Mouse (Mus musculus): ENCODE measurements around the gene Abca2.
"Not testable (repeated sequence)": the region's sequence is repeated elsewhere in the genome, so short reads cannot be mapped to it uniquely, and the experiment has no call there.

The Abca2 gene

DNA sequence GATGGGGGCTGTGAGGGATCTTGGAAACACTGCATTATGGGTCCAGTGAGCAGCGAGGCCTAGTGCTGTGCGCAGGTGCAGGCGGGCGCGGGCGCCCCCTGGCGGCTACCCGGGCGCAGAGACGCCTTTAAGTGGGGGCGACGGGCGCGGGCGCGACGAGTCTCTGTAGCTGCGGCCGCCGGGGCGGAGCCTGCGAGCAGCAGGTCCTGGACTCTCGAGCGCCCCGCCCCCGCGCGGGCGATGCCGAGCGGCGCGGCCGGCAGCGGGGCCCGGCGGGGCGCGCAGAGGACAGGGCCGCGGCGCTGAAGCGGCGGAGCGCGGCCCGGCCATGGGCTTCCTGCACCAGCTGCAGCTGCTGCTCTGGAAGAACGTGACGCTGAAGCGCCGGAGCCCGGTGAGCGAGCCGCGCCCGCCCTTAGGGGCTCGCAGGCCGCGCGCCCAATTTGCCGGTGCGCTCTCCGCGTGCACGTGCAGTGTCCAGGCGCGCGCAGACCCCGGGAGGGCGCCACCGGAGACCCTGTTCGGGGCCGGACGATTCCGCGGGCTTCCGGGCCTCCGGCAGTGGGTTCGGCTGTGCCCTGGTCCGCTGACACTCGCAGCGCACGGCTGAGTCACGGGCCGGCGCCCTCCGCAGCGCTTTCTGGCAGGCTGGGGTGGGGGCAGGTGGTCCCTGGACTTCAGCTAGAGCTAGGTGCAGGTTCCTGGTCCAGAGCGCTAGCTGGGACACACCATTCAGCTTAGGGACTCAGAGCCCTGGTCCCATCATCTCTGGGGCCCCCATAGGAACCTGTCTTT is at the start of gene Abca2:
Gene Abca2, plus strand, starts transcription at position 262 of the 795 bp plus-strand sequence.
- peak; percentile 96 for DNase-seq

DNA sequence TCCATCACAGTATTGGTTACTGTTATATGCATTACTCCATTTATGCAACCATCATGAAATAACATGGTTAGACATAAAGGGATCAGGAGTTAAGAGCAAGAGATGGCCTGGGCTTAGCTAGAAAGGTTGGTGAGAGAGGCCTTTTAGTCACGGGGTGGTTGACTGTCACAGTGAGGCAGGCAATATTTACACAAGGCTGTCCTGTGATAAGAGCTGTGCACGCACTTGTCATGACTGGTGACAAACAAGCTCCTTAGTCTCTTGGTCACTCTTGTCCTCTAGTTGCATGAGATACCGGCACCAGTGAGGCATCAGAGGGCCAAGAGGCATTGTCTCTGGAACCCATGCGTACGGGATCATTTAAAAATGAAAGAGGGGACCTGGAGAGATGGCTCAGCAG is 44.0 kb upstream of the Abca2 start:
- no peak for DNase-seq

DNA sequence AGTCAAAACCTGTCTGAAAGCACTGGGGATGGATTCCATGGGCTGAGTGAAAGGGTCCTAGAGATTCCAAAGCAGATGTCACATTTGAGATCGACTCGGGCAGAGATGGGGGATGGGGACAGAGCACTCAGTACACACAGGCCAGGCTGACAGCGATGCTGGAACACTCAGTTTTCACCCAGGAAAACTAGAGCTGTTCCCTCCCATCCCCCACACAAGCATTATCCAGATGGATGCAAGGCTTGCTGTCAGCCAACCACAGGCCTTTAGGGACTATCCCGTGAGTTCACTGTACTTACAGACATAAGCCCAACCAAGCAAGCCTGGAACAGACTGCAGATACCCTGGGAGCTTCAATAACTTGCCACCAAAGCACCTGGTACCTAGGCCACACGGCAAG is 37.2 kb upstream of the Abca2 start:
- DNase-seq = no peak

DNA sequence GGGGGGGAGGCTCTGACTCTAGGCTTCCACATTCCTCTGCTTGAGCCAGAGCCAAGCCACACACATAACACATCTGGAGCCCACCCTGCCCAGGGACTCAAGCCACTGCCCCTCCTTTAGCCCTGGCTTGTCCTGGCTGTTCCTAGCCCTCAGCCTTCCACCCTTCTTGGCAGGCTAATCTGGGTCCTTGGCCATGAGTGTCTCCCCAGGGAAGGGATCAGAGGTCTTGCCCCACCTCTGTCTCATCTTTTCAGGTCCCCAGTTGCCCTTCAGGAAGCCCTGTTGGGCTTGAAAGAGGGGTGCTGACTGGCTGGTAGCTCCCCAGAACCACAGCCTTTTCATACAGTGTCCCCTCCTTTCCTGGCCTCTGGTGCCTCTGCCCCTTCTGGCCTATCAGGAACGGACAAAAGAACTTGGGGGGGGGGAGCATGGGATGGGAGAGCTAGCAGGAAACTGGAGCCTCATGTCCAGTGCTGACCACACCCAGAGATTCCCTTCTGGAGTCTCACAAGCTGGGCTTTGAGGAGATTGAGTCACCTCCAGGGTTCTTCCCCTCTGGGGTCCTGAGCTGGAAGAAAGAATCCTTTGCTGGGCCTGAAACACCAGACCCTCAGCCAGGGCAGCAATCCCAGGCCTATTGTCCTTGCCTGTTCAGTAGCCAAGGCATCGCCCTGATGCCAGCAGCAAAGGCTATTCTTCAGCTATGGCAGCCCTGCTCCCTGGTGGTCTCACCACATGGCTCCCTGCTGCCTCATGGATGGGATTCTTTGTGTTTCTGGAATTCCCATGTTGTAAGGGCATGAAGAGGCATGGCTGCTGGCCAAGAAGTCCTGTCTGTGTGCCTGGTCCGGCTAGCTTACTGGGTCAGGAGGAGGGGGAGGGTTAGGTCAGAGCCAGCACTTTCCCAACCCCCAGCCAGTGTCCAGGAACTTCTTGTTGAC is 34.0 kb upstream of the Abca2 start:
- peak; percentile 41 for DNase-seq

DNA sequence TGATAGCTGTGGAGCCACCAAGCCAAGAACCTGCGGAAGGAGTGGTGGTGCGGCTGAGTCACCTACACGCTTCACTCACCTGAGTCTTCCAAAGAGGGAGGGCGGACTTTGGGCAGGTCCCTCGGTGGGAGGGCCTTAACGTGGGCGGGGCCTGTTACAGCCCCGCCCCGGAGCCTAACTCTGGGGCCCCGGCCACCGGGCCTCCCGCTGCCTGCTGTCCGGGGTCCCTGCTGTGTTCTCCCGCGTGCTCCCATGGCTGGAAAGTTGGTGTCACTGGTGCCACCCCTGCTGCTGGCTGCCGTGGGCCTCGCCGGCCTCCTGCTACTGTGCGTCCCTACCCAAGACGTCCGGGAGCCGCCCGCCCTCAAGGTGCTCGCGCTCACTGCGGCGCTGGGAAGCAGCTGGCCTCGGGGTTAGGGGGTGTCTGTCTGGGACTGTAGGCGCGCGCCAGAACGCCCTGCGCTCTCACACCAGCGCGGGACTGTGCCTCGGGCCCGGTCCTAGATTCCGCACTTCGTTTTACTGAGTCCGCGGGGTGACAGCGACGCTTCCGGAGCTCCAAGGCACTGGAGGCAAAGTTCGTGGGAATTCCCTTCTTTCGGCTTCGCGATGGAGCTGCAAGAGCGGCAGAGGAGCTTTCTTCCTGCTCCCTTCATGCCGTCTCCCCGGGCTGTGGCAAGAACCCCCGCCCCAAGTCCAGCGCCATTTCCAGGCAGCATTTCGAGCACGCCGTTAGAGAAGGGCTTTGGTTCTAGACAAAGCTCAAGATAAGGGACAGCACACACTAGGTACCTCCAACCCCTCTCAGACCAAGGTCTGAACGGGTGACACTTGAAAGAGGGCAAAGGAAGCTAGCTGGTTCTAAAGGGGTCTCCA is 32.5 kb upstream of the Abca2 start, which contains the start of gene Entpd2:
Gene Entpd2, plus strand, starts transcription at position 154 of the 876 bp plus-strand sequence.
- no peak for DNase-seq

DNA sequence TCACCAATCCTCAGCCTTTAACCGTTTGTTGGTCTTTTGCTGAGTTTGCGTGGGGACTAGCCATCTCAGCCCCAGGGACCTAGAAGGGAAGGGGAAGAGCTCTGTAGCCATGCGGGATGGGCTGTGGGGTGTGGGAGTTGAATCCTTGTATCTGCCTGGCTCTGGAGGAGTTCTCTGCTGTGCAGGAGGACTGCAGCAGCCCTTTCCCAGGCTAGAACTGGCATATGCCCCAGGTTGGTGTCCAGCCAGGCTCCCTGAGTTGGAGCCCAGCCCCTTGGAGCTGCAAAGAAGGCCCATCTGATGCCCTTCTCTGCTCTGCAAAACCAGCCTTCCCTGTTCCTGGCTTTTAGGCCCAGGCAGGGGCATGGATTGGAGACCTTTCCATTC is 31.9 kb upstream of the Abca2 start:
- DNase-seq = no peak

DNA sequence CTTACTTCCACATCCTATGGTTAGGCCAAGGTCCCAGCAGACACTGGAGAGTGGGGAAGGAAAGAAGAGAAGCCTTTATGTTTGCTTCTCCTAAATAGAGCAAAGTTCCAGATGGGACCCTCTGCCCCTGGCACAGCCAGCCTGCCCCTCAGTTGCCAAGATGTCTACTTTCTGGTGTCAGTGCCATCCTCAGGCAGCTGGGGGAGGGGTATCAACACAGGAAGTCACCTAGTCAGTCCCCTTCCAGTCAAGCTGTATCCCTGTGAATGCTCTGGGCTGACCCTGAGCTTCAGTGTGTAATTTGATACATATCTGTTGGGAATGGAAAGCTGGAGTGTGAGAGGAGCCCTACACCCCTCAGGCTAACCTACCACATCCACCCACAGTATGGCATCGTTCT is 31.5 kb upstream of the Abca2 start:
- DNase-seq = no peak

DNA sequence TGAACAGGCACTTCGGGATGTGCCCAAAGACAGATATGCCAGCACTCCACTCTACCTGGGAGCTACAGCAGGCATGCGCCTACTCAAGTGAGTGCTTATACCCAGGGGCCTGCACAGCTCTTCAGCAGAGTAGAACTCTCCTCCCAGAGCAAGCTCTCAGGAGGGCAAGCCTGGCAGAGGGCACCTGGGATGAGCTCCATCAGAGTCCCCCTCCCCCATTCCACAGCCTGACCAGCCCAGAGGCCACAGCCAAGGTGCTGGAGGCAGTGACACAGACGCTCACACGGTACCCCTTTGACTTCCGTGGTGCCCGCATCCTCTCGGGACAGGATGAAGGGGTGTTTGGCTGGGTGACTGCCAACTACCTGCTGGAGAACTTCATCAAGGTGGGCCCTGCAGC is 30.4 kb upstream of the Abca2 start:
- DNase-seq = no peak

DNA sequence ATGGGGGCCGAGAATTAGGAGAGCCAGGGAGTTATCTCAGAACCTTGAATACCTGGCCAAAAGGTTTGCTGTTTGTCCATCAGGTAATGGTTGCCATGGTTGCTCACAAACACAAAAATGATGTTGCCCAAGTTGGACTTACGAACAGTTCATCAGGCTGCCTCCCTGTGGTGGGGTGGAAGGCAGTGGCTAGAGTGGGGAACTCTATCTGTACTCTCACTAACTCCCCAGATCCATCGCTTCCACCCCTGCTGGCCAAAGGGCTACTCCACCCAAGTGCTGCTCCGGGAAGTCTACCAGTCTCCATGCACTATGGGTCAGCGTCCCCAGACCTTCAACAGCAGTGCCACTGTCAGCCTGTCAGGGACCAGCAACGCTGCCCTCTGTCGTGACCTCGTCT is 29.5 kb upstream of the Abca2 start, which contains the start of gene Npdc1:
Gene Npdc1, plus strand, starts transcription at position 301 of the 400 bp plus-strand sequence.
- no peak for DNase-seq

DNA sequence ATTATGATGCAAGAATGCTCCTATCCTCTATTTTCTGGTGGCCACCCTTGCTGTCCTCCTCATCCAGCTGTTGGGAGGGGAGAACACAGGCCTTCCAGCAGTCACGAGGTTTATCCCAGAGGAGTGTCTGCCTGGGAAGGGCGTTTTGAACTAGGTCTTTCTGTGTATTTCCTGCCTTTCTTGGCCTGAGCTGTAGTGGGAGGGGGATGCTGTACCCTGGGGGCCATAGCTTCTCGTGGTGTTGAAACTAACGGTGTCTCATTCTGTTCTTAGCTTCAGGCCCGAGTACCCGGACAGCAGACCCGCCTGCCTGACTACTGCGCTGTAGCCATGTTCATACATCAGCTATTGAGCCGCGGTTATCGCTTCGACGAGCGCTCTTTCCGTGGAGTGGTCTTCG is 28.2 kb upstream of the Abca2 start:
- DNase-seq = no peak

DNA sequence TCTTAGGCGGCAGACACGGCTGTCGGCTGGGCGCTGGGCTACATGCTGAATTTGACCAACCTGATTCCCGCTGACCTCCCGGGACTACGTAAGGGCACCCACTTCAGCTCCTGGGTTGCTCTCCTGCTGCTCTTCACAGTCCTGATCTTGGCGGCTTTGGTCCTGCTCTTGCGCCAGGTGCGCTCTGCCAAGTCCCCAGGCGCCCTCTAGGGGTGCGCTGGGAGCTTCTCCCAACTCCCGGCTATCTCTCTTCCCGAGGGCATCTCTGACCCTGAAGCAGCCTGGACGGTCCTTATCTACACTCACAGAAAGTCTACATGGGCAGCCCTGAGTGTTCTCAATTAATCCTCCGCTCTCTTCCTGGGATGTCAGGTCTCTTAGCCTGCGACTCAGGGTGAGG is 27.7 kb upstream of the Abca2 start:
- DNase-seq = peak; percentile 47

DNA sequence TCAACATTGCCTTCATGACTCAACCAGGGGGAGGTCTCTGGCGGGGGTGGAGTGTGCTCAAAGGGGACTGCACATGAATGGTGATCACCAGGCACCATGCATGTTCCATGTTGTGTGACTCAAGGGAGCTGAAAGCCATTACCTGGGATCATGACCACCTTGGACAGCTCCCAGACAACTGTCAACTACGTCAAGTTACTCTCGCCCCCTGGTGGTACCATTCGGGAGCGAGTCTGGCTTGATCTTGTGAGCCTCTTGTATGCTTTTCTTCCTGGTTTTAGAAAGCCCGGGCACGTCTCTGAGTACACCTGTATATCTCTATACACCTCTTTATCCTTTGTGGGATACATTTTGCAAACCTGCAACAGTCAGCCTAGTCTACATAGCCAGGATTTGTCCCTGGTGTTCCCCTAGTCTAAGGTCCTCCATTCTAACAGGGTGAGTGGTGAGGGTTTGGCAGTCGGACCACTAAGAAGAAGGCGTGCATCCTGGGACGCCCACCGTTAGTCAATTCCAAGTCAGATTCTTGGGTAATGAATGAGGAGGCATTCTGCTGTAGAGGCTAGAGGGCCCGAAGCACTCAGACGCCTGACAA is 26.0 kb upstream of the Abca2 start:
- peak; percentile 83 for DNase-seq

DNA sequence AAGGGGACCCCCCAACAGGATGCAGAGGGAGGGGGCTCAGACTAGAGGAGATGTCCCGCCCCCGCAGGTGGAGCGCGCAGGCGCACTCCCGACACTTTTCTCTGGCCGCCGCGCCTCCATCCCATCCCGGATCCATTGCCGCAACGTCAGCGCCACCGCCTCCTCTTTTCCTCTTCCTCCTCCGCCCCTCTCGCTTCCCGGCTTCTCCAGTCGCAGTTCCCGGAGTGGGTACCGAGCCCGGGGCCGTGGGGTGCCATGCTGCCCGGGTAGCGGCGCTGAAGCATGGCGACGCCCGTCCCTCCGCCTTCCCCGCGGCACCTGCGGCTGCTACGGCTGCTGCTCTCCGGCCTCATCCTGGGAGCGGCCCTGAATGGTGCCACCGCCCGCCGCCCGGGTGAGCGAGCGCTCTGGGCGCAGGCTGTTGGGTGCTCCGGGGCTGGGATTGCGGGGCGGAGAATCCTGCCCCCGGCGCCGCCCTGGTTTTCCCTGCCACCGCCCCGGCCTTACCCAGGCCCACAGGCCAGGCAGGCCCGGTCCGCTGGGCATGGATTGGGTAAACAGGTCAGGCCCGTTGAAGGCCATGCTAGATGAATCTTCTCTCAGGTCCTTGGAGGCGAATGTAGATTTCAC is 25.4 kb upstream of the Abca2 start:
- peak; percentile 92 for DNase-seq

DNA sequence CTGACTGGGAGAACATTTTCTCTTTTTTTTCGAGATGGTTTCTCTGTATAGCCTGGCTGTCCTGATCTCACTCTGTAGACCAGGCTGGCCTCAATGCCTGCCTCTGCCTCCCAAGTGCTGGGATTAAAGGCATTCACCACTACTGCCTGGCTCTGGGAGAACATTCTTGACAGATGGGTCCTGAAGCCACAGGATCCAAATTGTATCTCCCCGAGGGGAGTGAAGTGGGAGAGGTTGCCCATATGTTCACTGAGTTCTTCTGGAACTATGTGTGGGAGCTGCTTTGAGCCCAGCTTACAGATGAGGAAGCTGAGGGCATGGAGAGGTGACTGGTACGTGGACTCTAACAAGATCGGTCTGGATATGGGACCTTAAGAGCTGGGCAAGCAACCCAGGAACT is 24.5 kb upstream of the Abca2 start:
- no peak for DNase-seq

DNA sequence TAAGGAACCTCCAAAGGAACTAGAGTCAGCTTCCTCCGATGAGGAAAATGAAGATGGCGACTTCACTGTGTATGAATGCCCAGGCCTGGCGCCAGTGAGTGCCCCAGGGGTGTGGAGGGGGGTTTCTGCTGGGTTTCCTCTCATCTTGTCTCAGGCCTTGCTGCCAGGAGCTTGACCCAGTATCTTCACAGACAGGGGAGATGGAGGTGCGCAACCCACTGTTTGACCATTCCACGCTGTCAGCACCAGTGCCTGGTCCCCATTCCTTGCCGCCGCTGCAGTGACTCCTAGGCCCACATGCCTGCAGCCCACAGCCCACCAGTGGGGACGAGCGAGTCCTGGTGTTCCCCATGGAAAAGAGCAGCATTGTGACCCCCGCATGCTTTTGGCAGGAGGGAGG is 19.6 kb upstream of the Abca2 start:
- no peak for DNase-seq

DNA sequence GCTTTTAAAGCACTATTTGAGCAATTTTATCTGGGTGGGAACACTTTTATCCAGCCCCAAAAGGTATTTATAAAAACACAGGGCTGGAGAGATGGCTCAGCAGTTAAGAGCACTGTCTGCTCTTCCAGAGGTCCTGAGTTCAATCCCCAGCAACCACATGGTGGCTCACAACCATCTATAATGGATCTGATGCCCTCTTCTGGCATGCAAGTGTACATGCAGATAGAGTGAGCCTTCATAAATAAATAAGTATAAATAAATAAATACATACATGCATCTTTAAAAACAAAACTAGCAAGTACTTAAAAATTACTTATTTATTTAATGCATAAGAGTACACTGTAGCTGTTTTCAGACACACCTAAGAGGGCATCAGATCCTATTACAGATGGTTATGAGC is 15.1 kb upstream of the Abca2 start:
- DNase-seq = not testable (repeated sequence)

DNA sequence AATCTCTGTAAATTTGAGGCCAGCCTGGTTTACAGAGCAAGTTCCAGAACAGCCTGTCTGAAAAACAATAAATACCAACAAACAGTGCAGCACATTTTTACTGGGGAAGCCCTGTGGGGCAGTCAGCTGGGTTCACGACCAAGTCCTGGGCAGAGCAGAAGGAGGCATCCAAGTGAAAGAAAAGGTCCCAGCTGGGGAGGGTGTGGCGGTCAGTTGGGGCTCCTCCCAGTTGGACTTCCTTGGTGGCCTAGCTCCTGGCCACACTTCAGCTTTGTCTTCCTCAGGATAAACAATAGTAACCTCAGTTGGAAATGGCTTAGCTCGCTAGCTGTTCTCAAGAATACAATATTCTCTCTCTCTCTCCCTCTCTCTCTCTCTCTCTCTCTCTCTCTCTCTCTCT is 11.1 kb upstream of the Abca2 start:
- DNase-seq = no peak

DNA sequence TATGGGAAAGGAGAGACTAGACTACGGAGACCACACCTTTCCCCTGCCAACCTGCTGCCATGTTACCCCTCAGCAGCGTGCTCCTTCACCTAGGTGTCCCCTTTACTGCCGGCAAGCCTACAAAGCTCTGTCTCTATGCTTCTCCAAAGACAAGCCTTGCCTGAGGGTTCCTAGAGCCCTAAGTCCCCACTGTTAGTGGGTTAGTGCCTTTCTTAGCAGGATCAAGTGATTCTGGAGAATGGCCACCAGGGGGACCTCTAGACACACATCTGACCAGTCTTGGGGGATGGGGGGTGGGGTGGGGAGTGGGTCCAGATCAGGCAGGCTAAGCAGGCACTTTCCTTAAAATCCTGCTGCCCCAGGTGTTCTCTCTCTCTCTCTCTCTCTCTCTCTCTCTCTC is 6.6 kb upstream of the Abca2 start:
- DNase-seq = no peak

DNA sequence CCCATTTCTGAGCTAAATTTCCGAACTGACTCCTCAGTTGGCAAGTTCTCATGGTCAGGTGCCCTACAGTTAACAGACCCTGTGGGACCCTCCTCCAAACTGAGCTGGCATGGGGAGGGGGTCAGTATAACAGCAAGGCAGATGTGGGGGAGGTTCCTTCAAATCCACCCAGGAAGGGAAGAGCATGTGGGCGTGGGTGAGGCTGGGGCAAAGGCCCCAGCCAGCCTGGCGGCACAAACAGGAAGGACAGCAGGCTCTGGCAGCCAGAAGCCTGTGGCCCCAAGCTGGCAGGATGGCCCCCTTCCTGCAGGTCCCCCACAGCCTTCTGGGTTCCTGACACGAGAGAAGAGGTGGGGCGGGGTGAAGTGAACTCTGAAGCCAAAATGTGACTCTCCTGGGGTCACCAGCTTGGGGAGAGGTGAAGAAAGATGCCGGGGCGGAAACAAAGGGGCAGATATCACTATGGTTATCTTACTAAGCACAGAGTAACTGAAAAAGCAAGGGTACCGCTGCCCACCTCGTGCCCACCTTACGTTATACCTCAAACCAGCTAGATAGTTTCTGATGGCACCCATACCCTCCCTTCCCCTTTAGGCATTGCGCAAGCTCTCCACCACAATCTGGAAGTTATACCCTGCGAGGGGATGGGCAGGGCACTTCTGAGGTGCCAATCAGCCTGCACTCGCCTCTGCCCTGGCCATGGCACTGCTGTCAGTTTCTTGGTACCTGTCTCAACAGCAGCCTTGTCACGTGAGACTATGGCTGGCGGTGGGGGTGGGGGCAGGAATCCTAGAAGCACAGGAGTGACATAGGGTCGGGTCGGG is 5.7 kb upstream of the Abca2 start, which contains the start of gene Fut7:
Gene Fut7, plus strand, starts transcription at position 681 of the 824 bp plus-strand sequence.
- no peak for DNase-seq

DNA sequence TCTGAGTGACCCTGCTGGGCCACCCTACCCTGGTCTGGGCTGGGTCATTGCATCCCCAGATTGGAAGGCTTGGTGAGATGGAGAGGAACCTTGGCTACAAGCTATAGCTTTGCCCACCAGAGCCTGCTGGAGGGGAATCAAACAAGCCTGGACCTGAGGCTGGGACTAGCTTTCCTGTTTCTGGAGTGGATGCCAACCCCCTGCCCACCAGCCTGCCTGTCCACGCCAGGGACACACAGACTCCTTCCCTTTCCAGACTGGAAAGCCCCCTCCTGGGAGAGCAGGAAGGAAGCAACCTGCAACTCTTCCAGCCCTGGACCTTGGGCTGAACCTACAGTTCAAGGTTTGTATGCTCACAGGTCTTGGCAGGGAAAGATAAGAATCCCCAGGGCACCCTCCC is 4.9 kb upstream of the Abca2 start:
- DNase-seq = no peak

DNA sequence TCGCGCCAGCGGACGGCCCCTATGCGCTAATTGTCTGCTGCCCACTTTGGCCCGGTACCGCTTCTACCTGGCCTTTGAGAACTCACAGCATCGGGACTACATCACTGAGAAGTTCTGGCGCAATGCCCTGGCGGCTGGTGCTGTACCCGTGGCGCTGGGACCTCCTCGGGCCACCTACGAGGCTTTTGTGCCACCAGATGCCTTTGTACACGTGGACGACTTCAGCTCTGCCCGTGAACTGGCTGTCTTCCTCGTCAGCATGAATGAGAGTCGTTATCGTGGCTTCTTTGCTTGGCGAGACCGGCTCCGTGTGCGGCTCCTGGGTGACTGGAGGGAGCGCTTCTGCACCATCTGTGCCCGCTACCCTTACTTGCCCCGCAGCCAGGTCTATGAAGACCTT is 3.0 kb upstream of the Abca2 start:
- no peak for DNase-seq
